8 mouse cellular contexts compared by ENCODE assay signal in genomic region chr3:50905993-50906831, GRCm38 (mm10).
DNase-seq lines count a peak whose midpoint lies in the region; ATAC-seq lines count a peak whose summit lies in the region.

No protein-coding gene starts in this region.

- DNase-seq in gastrocnemius, postnatal 14 days = peak; percentile 88
- peak; percentile 84 for DNase-seq in induced T-regulatory cell, adult 2 months (ENCODE audit: low read depth)
- peak; percentile 75 to 96 for DNase-seq in left cerebral cortex, adult 8-10 months (ENCODE audit: low spot score in 2 of 2)
- peak; percentile 93 for DNase-seq in right cerebral cortex, adult 18-20 months
- peak; percentile 91 for DNase-seq in urinary bladder, adult 2 months (ENCODE audit: low spot score)

- intact Hi-C loops in gastrocnemius, postnatal 14 days (cut with DNase I; ENCODE audit: low total_unique reads) = no loop called here

- peak; percentile 80 for ATAC-seq in activated CD4-positive, CD25-positive, alpha-beta regulatory T cell, adult 4 months
- ATAC-seq in common myeloid progenitor, adult 5-6 weeks (replicated peaks; ENCODE audit: low read depth, poor library complexity, severe bottlenecking) = peak; percentile 97
- ATAC-seq in megakaryocyte, adult 5-6 weeks (ENCODE audit: poor library complexity, severe bottlenecking) = peak; percentile 96

Comparison
In these comparisons a context has a peak if more than half of its experiments do, and no peak if none do; other contexts are left out.
1. Peak in every context shown above with its lines: DNase-seq and ATAC-seq.